Mouse (Mus musculus) MEL (cell line): ENCODE data around the gene Nrxn3. TPM values are rescaled to one million over a fixed set of nuclear protein-coding genes. Genes with fewer than 3 reads are reported as not detected.
A peak's percentile ranks its signal among the peaks of the same experiment; 100 is the strongest.

Experiments
- DNase-seq: peaks from one replicate; pipeline ENCODE4 v3.0.0; 2011; ENCODE audit warnings: low read depth, low spot score
- H3K27ac ChIP-seq: 2 replicates; pipeline ENCODE4 v1.5.1; 2012; ENCODE audit warnings: low read depth, mild to moderate bottlenecking, control low read depth, low read length, moderate library complexity; ENCODE audit not compliant: control insufficient read depth
- H3K27me3 ChIP-seq, 2 experiments: fragments of 150-350 bp in 1 of 2; sonication (generic) in 1 of 2; 2 replicates each; pipeline ENCODE4 v1.6.1; 2012; ENCODE audit warnings: low read length in 2 of 2, mild to moderate bottlenecking in 2 of 2, improper control_type of control experiment in 1 of 2, moderate library complexity in 1 of 2; ENCODE audit not compliant: insufficient read depth in 2 of 2, control insufficient read depth in 1 of 2
- H3K36me3 ChIP-seq, 2 experiments: 2 replicates each; pipeline ENCODE4 v1.6.1; 2012 to 2014; ENCODE audit warnings: low read length in 2 of 2, improper control_type of control experiment in 1 of 2, inconsistent platforms in 1 of 2, mild to moderate bottlenecking in 1 of 2; ENCODE audit not compliant: insufficient read depth in 2 of 2, control insufficient read depth in 1 of 2
- H3K4me1 ChIP-seq, 2 experiments: fragments of 150-350 bp in 1 of 2; sonication (generic) in 1 of 2; 2 replicates each; pipeline ENCODE4 v1.6.1; 2012; ENCODE audit warnings: low read length in 2 of 2, improper control_type of control experiment in 1 of 2, mild to moderate bottlenecking in 1 of 2; ENCODE audit not compliant: insufficient read depth in 2 of 2, control insufficient read depth in 1 of 2
- H3K4me3 ChIP-seq, 2 experiments: fragments of 150-350 bp in 1 of 2; sonication (generic) in 1 of 2; 2 replicates each; pipeline ENCODE4 v1.5.1; 2012; ENCODE audit warnings: low read depth in 2 of 2, low read length in 2 of 2, mild to moderate bottlenecking in 2 of 2, moderate library complexity in 2 of 2, control low read depth in 1 of 2, improper control_type of control experiment in 1 of 2; ENCODE audit not compliant: control insufficient read depth in 1 of 2, insufficient read depth in 1 of 2
- H3K79me2 ChIP-seq: 2 replicates; pipeline ENCODE4 v1.6.1; 2012; ENCODE audit warnings: mild to moderate bottlenecking, low read length, moderate library complexity; ENCODE audit not compliant: control insufficient read depth, poor library complexity, insufficient read depth
- H3K9ac ChIP-seq: 2 replicates; pipeline ENCODE4 v1.6.1; 2012; ENCODE audit warnings: low read depth, mild to moderate bottlenecking, control low read depth, low read length, moderate library complexity; ENCODE audit not compliant: control insufficient read depth, poor library complexity, severe bottlenecking
- H3K9me3 ChIP-seq: fragments of 150-350 bp; sonication (generic); replicated peaks from 2 replicates; pipeline ENCODE4 v1.6.1; 2012; ENCODE audit warnings: mild to moderate bottlenecking, low read length, improper control_type of control experiment, moderate library complexity; ENCODE audit not compliant: insufficient read depth
- CHD2 ChIP-seq: IDR thresholded peaks from 2 replicates; pipeline ENCODE4 v1.6.1; 2011; ENCODE audit warnings: low read length, improper control_type of control experiment
- CTCF ChIP-seq, 3 experiments: IDR thresholded peaks in 2 of 3; conservative IDR thresholded peaks in 1 of 3; 2 replicates each; pipeline ENCODE4 v1.5.1; 2011 to 2012; ENCODE audit warnings: low read length in 3 of 3, low read depth in 2 of 3, mild to moderate bottlenecking in 2 of 3, improper control_type of control experiment in 1 of 3, inconsistent platforms in 1 of 3, mixed read lengths in 1 of 3, moderate library complexity in 1 of 3; ENCODE audit not compliant: control insufficient read depth in 1 of 3, insufficient read depth in 1 of 3, poor library complexity in 1 of 3, severe bottlenecking in 1 of 3
- E2F4 ChIP-seq: IDR thresholded peaks from 2 replicates; pipeline ENCODE4 v1.6.1; 2011; ENCODE audit warnings: low read depth, low read length, improper control_type of control experiment, borderline replicate concordance
- EP300 ChIP-seq, 2 experiments: IDR thresholded peaks; 2 replicates each; pipeline ENCODE4 v1.6.1; 2011; ENCODE audit warnings: improper control_type of control experiment in 2 of 2, low read length in 2 of 2, low read depth in 1 of 2, mild to moderate bottlenecking in 1 of 2
- ETS1 ChIP-seq: IDR thresholded peaks from 2 replicates; pipeline ENCODE4 v1.6.1; 2012; ENCODE audit warnings: low read depth, mild to moderate bottlenecking, inconsistent platforms, low read length, improper control_type of control experiment, moderate library complexity
- GATA1 ChIP-seq: IDR thresholded peaks from 2 replicates; pipeline ENCODE4 v1.6.1; 2011; ENCODE audit warnings: low read depth, low read length, improper control_type of control experiment
- MAX ChIP-seq: IDR thresholded peaks from 2 replicates; pipeline ENCODE4 v1.6.1; 2011; ENCODE audit warnings: low read length, improper control_type of control experiment
- MXI1 ChIP-seq: IDR thresholded peaks from 2 replicates; pipeline ENCODE4 v1.6.1; 2011; ENCODE audit warnings: mild to moderate bottlenecking, low read depth, low read length, improper control_type of control experiment
- MYC ChIP-seq: IDR thresholded peaks from 2 replicates; pipeline ENCODE4 v1.6.1; 2011; ENCODE audit warnings: low read depth, mild to moderate bottlenecking, low read length, improper control_type of control experiment, moderate library complexity
- NRF1 ChIP-seq: IDR thresholded peaks from 2 replicates; pipeline ENCODE4 v1.6.1; 2014; ENCODE audit warnings: low read depth, mild to moderate bottlenecking, inconsistent platforms, low read length, improper control_type of control experiment, moderate library complexity; ENCODE audit not compliant: poor library complexity, insufficient read depth, severe bottlenecking
- POLR2AphosphoS2 ChIP-seq: IDR thresholded peaks from 2 replicates; pipeline ENCODE4 v1.6.1; 2011; ENCODE audit warnings: low read length, improper control_type of control experiment
- RAD21 ChIP-seq: IDR thresholded peaks from 2 replicates; pipeline ENCODE4 v1.6.1; 2011; ENCODE audit warnings: mild to moderate bottlenecking, low read depth, low read length, improper control_type of control experiment
- SMC3 ChIP-seq: IDR thresholded peaks from 2 replicates; pipeline ENCODE4 v1.6.1; 2011; ENCODE audit warnings: low read depth, low read length, improper control_type of control experiment
- UBTF ChIP-seq: IDR thresholded peaks from 2 replicates; pipeline ENCODE4 v1.6.1; 2012; ENCODE audit warnings: low read depth, mild to moderate bottlenecking, inconsistent platforms, low read length, improper control_type of control experiment, moderate library complexity, borderline replicate concordance; ENCODE audit not compliant: insufficient read depth
- USF1 ChIP-seq: IDR thresholded peaks from 2 replicates; pipeline ENCODE4 v1.6.1; 2014; ENCODE audit warnings: low read depth, mild to moderate bottlenecking, inconsistent platforms, low read length, improper control_type of control experiment, moderate library complexity
- ZC3H11A ChIP-seq: IDR thresholded peaks from 2 replicates; pipeline ENCODE4 v1.6.1; 2012; ENCODE audit warnings: low read depth, mild to moderate bottlenecking, inconsistent platforms, low read length, improper control_type of control experiment
- polyA plus RNA-seq, 2 experiments: library from polyadenylated mRNA; stranded (reverse) in 1 of 2; unstranded in 1 of 2; fragments of >175 nt in 1 of 2; fragments of >200 nt in 1 of 2; gene quantifications; 2 replicates each; pipeline versions ENCODE4 v1.2.1 to v1.2.4; 2012; ENCODE audit warnings: low replicate concordance in 2 of 2, low read depth in 1 of 2; ENCODE audit not compliant: insufficient read length in 2 of 2, insufficient read depth in 1 of 2, missing spikeins in 1 of 2
- total RNA-seq: library from RNA; depleted of rRNA; stranded (reverse); fragments of 300-350 nt; gene quantifications from 2 replicates; pipeline ENCODE4 v1.2.3, GENCODE M21; 2012

The Nrxn3 gene
- total and polyA plus RNA-seq, 3 experiments: not detected

- Histone ChIP-seq H3K9me3 (no peaks in the 10 kb centered on the region), H3K27ac (no peak overlapping the region), H3K36me3 (no peaks in the 10 kb centered on the region), H3K27me3 (no peaks in the 10 kb centered on the region), H3K79me2 (no peaks in the 10 kb centered on the region), H3K4me1 (no peaks in the 10 kb centered on the region), H3K9ac (no peak overlapping the region), H3K4me3 (no peak overlapping the region)
- TF ChIP-seq GATA1 (no peak), NRF1 (no peak), EP300 (IDR thresholded peaks at IDR 0.05; ENCODE audit: low read depth in 1 of 2, low read length in 2 of 2) (no peak), CTCF (IDR thresholded peaks at IDR 0.05 in 2 of 3, conservative IDR thresholded peaks at IDR 0.05 in 1 of 3; ENCODE audit: control insufficient read depth in 1 of 3, insufficient read depth in 1 of 3, low read depth in 2 of 3, low read length in 3 of 3, poor library complexity in 1 of 3, severe bottlenecking in 1 of 3) (no peak), E2F4 (no peak), CHD2 (no peak), MXI1 (no peak), MYC (no peak), POLR2AphosphoS2 (no peak), USF1 (no peak)
- no peak for DNase-seq
Observed at GRCm38 (mm10) chr12:89290736-89291574, 568.3 kb downstream of the Nrxn3 start.

- Histone ChIP-seq H3K9me3 (no peaks in the 10 kb centered on the region), H3K36me3 (no peaks in the 10 kb centered on the region), H3K4me1 (no peaks in the 10 kb centered on the region), H3K27ac (no peak overlapping the region), H3K27me3 (no peaks in the 10 kb centered on the region), H3K79me2 (no peaks in the 10 kb centered on the region), H3K9ac (no peak overlapping the region), H3K4me3 (no peak overlapping the region)
- DNase-seq: peak; percentile 56
- TF ChIP-seq CTCF (IDR thresholded peaks at IDR 0.05 in 2 of 3, conservative IDR thresholded peaks at IDR 0.05 in 1 of 3; ENCODE audit: control insufficient read depth in 1 of 3, insufficient read depth in 1 of 3, low read depth in 2 of 3, low read length in 3 of 3, poor library complexity in 1 of 3, severe bottlenecking in 1 of 3) (peak; percentile 63 to 84 (median 74)), MAX (no peak), ETS1 (no peak), UBTF (no peak), SMC3 (peak; percentile 67), RAD21 (peak; percentile 69), ZC3H11A (peak; percentile 38)
Observed at GRCm38 (mm10) chr12:89302011-89302410, 579.3 kb downstream of the Nrxn3 start.
